Comparison of ENCODE assay signal across 8 mouse cellular contexts in genomic region chr9:50776162-50776760, GRCm38 (mm10). TPM values are rescaled to one million over a fixed set of nuclear protein-coding genes. Genes with fewer than 3 reads are reported as not detected.
A peak's percentile ranks its signal among the peaks of the same experiment; 100 is the strongest.
DNase-seq lines count a peak whose midpoint lies in the region; ATAC-seq and TF ChIP-seq lines count a peak whose summit lies in the region.

No protein-coding gene starts in this region.

- no peak overlapping the region for H3K27ac ChIP-seq in cerebellum, adult 2 months (ENCODE audit: insufficient read depth, low read length)
- peak overlapping the region; percentile 90; the same call in 1 of the 2 replicates for H3K27ac ChIP-seq in limb, embryonic 15.5 days
- H3K27ac ChIP-seq in stomach, embryonic 16.5 days (ENCODE audit: low read length), result peak overlapping the region; percentile 93

- H3K4me2 ChIP-seq in limb, embryonic 15.5 days, result peak overlapping the region; percentile 76
- peak overlapping the region; percentile 65 for H3K4me2 ChIP-seq in stomach, embryonic 16.5 days (ENCODE audit: low read depth, low read length)

- DNase-seq in cerebellum, adult 2 months, result no peak
- no peak for DNase-seq in cerebellum, postnatal 36 days
- no peak for DNase-seq in thymus, postnatal 25 days
- no peak for DNase-seq in urinary bladder, adult 2 months (ENCODE audit: low spot score)

- peaks cover 8% of the 10 kb centered on the region; the same call in 1 of the 2 replicates for H3K4me1 ChIP-seq in cerebellum, adult 2 months (ENCODE audit: control insufficient read depth, insufficient read depth, low read length)
- peaks cover 18% of the 10 kb centered on the region for H3K4me1 ChIP-seq in megakaryocyte, embryonic 14.5 days
- peaks cover 7% of the 10 kb centered on the region for H3K4me1 ChIP-seq in limb, embryonic 15.5 days
- peaks cover 12% of the 10 kb centered on the region for H3K4me1 ChIP-seq in stomach, embryonic 16.5 days (ENCODE audit: control insufficient read depth, insufficient read depth, low read length)

- WGBS in cerebellum, adult 2 months, result 71% methylated on average over 11 of the region's 11 CpGs
- WGBS in limb, embryonic 15.5 days, result 51% methylated on average over 11 of the region's 11 CpGs
- WGBS in stomach, embryonic 16.5 days, result 43% methylated on average over 11 of the region's 11 CpGs

- no peak for TF ChIP-seq CTCF in cerebellum, adult 2 months (IDR thresholded peaks at IDR 0.05; ENCODE audit: borderline replicate concordance, insufficient read depth, low read depth, low read length)

- peak overlapping the region; percentile 61 for H3K4me3 ChIP-seq in cerebellum, adult 2 months (replicated peaks; ENCODE audit: insufficient read depth, low read depth, low read length)
- H3K4me3 ChIP-seq in megakaryocyte, embryonic 14.5 days (replicated peaks), result peak overlapping the region; percentile 96
- peak overlapping the region; percentile 91 for H3K4me3 ChIP-seq in limb, embryonic 15.5 days
- H3K4me3 ChIP-seq in stomach, embryonic 16.5 days (replicated peaks; ENCODE audit: low read length), result peak overlapping the region; percentile 95

- ATAC-seq in megakaryocyte, adult 5-6 weeks (ENCODE audit: poor library complexity, severe bottlenecking), result no peak
- ATAC-seq in limb, embryonic 15.5 days (ENCODE audit: insufficient number of reproducible peaks, low FRiP score, low TSS enrichment, low read depth), result no peak
- no peak for ATAC-seq in stomach, embryonic 16.5 days (ENCODE audit: insufficient read depth, low FRiP score)

- peak overlapping the region; percentile 94; the same call in 1 of the 2 replicates for H3K9ac ChIP-seq in limb, embryonic 15.5 days
- H3K9ac ChIP-seq in stomach, embryonic 16.5 days (ENCODE audit: low read length), result peak overlapping the region; percentile 98

- TF ChIP-seq POLR2A in cerebellum, adult 2 months (IDR thresholded peaks at IDR 0.05; ENCODE audit: borderline replicate concordance, insufficient read depth, low read length), result no peak

- no peaks in the 10 kb centered on the region for H3K27me3 ChIP-seq in cerebellum, adult 2 months (ENCODE audit: control insufficient read depth, insufficient read depth, low read length)
- H3K27me3 ChIP-seq in megakaryocyte, embryonic 14.5 days (replicated peaks), result no peaks in the 10 kb centered on the region
- no peaks in the 10 kb centered on the region for H3K27me3 ChIP-seq in limb, embryonic 15.5 days
- H3K27me3 ChIP-seq in stomach, embryonic 16.5 days (ENCODE audit: control insufficient read depth, insufficient read depth, low read length), result no peaks in the 10 kb centered on the region

- no peaks in the 10 kb centered on the region for H3K9me3 ChIP-seq in megakaryocyte, embryonic 14.5 days
- no peaks in the 10 kb centered on the region for H3K9me3 ChIP-seq in limb, embryonic 15.5 days
- H3K9me3 ChIP-seq in stomach, embryonic 16.5 days (replicated peaks; ENCODE audit: control insufficient read depth, low read length), result no peaks in the 10 kb centered on the region

- peaks cover 47% of the 10 kb centered on the region for H3K36me3 ChIP-seq in megakaryocyte, embryonic 14.5 days (replicated peaks; ENCODE audit: low read length)
- peaks cover 31% of the 10 kb centered on the region for H3K36me3 ChIP-seq in limb, embryonic 15.5 days
- peaks cover 3% of the 10 kb centered on the region; the same call in 1 of the 2 replicates for H3K36me3 ChIP-seq in stomach, embryonic 16.5 days (ENCODE audit: control insufficient read depth, insufficient read depth, low read length)

RNA-seq across cellular contexts. Expression of gene 1110032A03Rik, which starts 0.9 kb away (rescaled TPM):
- 84.5 and 87.8 TPM in 2 replicates for polyA plus RNA-seq in cerebellum, adult 2 months (2012; rRNA removed)
- 1.3 and 8.7 TPM in 2 replicates for polyA plus RNA-seq in megakaryocyte, embryonic 14.5 days (2012; ENCODE audit: insufficient read depth, low replicate concordance)
- 14.7 and 15.1 TPM in 2 replicates for total RNA-seq in megakaryocyte, adult 5-6 weeks (2015)
- total RNA-seq in megakaryocyte, adult 5-6 weeks (2017), result 10.6 and 14.2 TPM in 2 replicates
- polyA plus RNA-seq in limb, embryonic 15.5 days (2015; fragmentation: Nextera tagmentation; extraction: Ambion mirVana), result 24.2 and 30.2 TPM in 2 replicates
- polyA plus RNA-seq in stomach, embryonic 16.5 days (2015; fragmentation: Nextera tagmentation; extraction: Ambion mirVana), result 28.5 and 31.1 TPM in 2 replicates
- polyA plus RNA-seq in urinary bladder, adult 2 months (2012; rRNA removed), result 60.8 and 68.2 TPM in 2 replicates

RNA-seq across cellular contexts. Expression of gene Alg9, which starts 1.4 kb away (rescaled TPM):
- polyA plus RNA-seq in cerebellum, adult 2 months (2012; rRNA removed), result 22.5 and 23.7 TPM in 2 replicates
- 2.0 and 9.5 TPM in 2 replicates for polyA plus RNA-seq in megakaryocyte, embryonic 14.5 days (2012; ENCODE audit: insufficient read depth, low replicate concordance)
- 13.1 and 14.3 TPM in 2 replicates for total RNA-seq in megakaryocyte, adult 5-6 weeks (2015)
- 13.4 and 15.1 TPM in 2 replicates for total RNA-seq in megakaryocyte, adult 5-6 weeks (2017)
- polyA plus RNA-seq in limb, embryonic 15.5 days (2015; fragmentation: Nextera tagmentation; extraction: Ambion mirVana), result 34.9 and 35.6 TPM in 2 replicates
- 36.7 and 40.5 TPM in 2 replicates for polyA plus RNA-seq in stomach, embryonic 16.5 days (2015; fragmentation: Nextera tagmentation; extraction: Ambion mirVana)
- 19.7 and 22.0 TPM in 2 replicates for polyA plus RNA-seq in urinary bladder, adult 2 months (2012; rRNA removed)

RNA-seq across cellular contexts. Expression of gene Fdxacb1, which starts 8.2 kb away (rescaled TPM):
- 7.3 and 8.0 TPM in 2 replicates for polyA plus RNA-seq in cerebellum, adult 2 months (2012; rRNA removed)
- 0.38 TPM in 1 of 2 replicates, not detected in the other for polyA plus RNA-seq in megakaryocyte, embryonic 14.5 days (2012; ENCODE audit: insufficient read depth, low replicate concordance)
- total RNA-seq in megakaryocyte, adult 5-6 weeks (2015), result 5.8 and 6.4 TPM in 2 replicates
- 4.7 and 4.8 TPM in 2 replicates for total RNA-seq in megakaryocyte, adult 5-6 weeks (2017)
- 9.3 TPM in 2 replicates for polyA plus RNA-seq in limb, embryonic 15.5 days (2015; fragmentation: Nextera tagmentation; extraction: Ambion mirVana)
- 11.1 and 11.7 TPM in 2 replicates for polyA plus RNA-seq in stomach, embryonic 16.5 days (2015; fragmentation: Nextera tagmentation; extraction: Ambion mirVana)
- 8.2 and 8.6 TPM in 2 replicates for polyA plus RNA-seq in urinary bladder, adult 2 months (2012; rRNA removed)

RNA-seq across cellular contexts. Expression of gene Hspb2, which starts 24.1 kb away (rescaled TPM):
- 3.2 and 3.4 TPM in 2 replicates for polyA plus RNA-seq in cerebellum, adult 2 months (2012; rRNA removed)
- not detected in 2 replicates for polyA plus RNA-seq in megakaryocyte, embryonic 14.5 days (2012; ENCODE audit: insufficient read depth, low replicate concordance)
- total RNA-seq in megakaryocyte, adult 5-6 weeks (2015), result not detected in 2 replicates
- not detected in 2 replicates for total RNA-seq in megakaryocyte, adult 5-6 weeks (2017)
- 39.0 and 104 TPM in 2 replicates for polyA plus RNA-seq in limb, embryonic 15.5 days (2015; fragmentation: Nextera tagmentation; extraction: Ambion mirVana)
- 9.0 and 27.1 TPM in 2 replicates for polyA plus RNA-seq in stomach, embryonic 16.5 days (2015; fragmentation: Nextera tagmentation; extraction: Ambion mirVana)
- 48.5 and 54.7 TPM in 2 replicates for polyA plus RNA-seq in urinary bladder, adult 2 months (2012; rRNA removed)

RNA-seq across cellular contexts. Expression of gene Cryab, which starts 25.1 kb away (rescaled TPM):
- polyA plus RNA-seq in cerebellum, adult 2 months (2012; rRNA removed), result 296 and 364 TPM in 2 replicates
- polyA plus RNA-seq in megakaryocyte, embryonic 14.5 days (2012; ENCODE audit: insufficient read depth, low replicate concordance), result not detected in 2 replicates
- 1.8 and 3.9 TPM in 2 replicates for total RNA-seq in megakaryocyte, adult 5-6 weeks (2015)
- 0.62 and 3.1 TPM in 2 replicates for total RNA-seq in megakaryocyte, adult 5-6 weeks (2017)
- 123 and 265 TPM in 2 replicates for polyA plus RNA-seq in limb, embryonic 15.5 days (2015; fragmentation: Nextera tagmentation; extraction: Ambion mirVana)
- polyA plus RNA-seq in stomach, embryonic 16.5 days (2015; fragmentation: Nextera tagmentation; extraction: Ambion mirVana), result 104 and 143 TPM in 2 replicates
- 150 and 169 TPM in 2 replicates for polyA plus RNA-seq in urinary bladder, adult 2 months (2012; rRNA removed)
